Mouse (Mus musculus): Measurements from ENCODE around the gene Zfp617.

DNA sequence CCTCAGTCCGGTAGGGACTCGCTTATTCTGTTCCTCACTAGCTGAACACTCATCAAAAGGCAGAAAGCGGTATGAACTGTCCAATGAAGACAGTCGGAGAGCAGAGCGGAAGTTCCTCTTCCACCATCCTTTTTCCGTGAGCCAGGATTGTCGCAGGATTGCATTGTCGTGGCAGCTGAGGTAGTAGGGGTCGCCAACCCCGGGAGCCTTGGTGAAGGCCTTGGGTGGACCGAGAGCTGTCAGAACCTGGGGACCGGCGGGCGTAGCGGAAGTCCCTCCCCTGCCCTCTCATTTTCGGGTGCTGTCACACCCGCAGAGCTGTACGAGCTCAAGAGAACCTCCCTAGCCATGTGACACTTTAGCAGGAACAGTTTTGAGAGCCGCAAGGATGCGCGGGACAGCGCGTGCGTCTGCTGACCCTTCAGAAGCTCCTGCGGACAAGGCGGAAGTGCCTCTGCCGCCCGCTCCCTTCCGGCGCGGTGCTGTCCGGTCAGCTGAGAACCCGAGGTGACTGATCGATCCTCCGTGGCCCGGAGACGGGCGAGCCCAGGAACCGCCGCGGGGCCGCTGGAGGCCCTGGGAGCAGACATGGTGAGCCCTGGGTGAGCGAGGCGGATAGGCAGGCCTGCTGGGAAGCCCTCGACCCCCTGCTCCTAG lies 26.7 kb upstream of the Zfp617 start, which contains the start of gene Zfp709:
- TF ChIP-seq CTCF (conservative IDR thresholded peaks at IDR 0.05; ENCODE audit: low read length) (no peak), NANOG (IDR thresholded peaks at IDR 0.05; ENCODE audit: borderline replicate concordance, low read length) (no peak)

Measured in E14TG2a.4 (cell line).